Mouse (Mus musculus) forebrain, embryonic 16.5 days (tissue): ENCODE measurements around the gene Itgb2l. TPM values are rescaled to one million over a fixed set of nuclear protein-coding genes. Genes with fewer than 3 reads are reported as not detected.

Experiments used
- ATAC-seq: fragments of 200-750 bp; cut with Nextera tagmentation; 2 replicates; pipeline ENCODE4 v1.8.0; 2017; ENCODE audit warnings: mild to moderate bottlenecking, moderate library complexity
- H3K27ac ChIP-seq: fragments of 300-500 bp; sonication (generic); 2 replicates; pipeline ENCODE4 v1.5.1; 2014; ENCODE audit warnings: low read length, control low read depth
- H3K27me3 ChIP-seq: fragments of 300-500 bp; sonication (generic); replicated peaks from 2 replicates; pipeline ENCODE4 v1.6.1; 2014; ENCODE audit warnings: low read length; ENCODE audit not compliant: control insufficient read depth, insufficient read depth
- H3K36me3 ChIP-seq: fragments of 300-500 bp; sonication (generic); 2 replicates; pipeline ENCODE4 v1.6.1; 2014; ENCODE audit not compliant: control insufficient read depth, insufficient read depth
- H3K4me1 ChIP-seq: fragments of 300-500 bp; sonication (generic); replicated peaks from 2 replicates; pipeline ENCODE4 v1.6.1; 2014; ENCODE audit warnings: low read length; ENCODE audit not compliant: control insufficient read depth, insufficient read depth
- H3K4me2 ChIP-seq: fragments of 300-500 bp; sonication (generic); 2 replicates; pipeline ENCODE4 v1.6.1; 2014; ENCODE audit warnings: mild to moderate bottlenecking, low read length, control low read depth
- H3K4me3 ChIP-seq: fragments of 300-500 bp; sonication (generic); replicated peaks from 2 replicates; pipeline ENCODE4 v1.5.1; 2014; ENCODE audit warnings: mild to moderate bottlenecking, low read length, control low read depth
- H3K9ac ChIP-seq: fragments of 300-500 bp; sonication (generic); replicated peaks from 2 replicates; pipeline ENCODE4 v1.6.1; 2014; ENCODE audit warnings: low read depth, low read length, control low read depth
- H3K9me3 ChIP-seq: fragments of 300-500 bp; sonication (generic); 2 replicates; pipeline ENCODE4 v1.6.1; 2016; ENCODE audit warnings: low read length; ENCODE audit not compliant: control insufficient read depth
- WGBS: fragments of 180-500 bp; shearing (Covaris S2); extraction: QIAGEN DNeasy Blood & Tissue Kit; methylation state at CpG from one replicate; pipeline ENCODE4 v1.1.7; 2014; 5-methylcytosine and 5-hydroxymethylcytosine counted together
- polyA plus RNA-seq: library from polyadenylated mRNA; unstranded; fragments of >200 nt; fragmentation: Nextera tagmentation; extraction: Ambion mirVana; gene quantifications from 2 replicates; pipeline ENCODE4 v1.2.1, GENCODE M21; 2015

Itgb2l gene
- not detected in 2 replicates for polyA plus RNA-seq

- no peaks in the 10 kb centered on the region for H3K27me3 ChIP-seq
- no peaks in the 10 kb centered on the region for H3K36me3 ChIP-seq
- H3K9ac ChIP-seq: no peak within 1 kb of the TSS
- 88% methylated on average over 2 of the region's 2 CpGs for WGBS
- no peak within 1 kb of the TSS for H3K4me3 ChIP-seq
- ATAC-seq: no peak
- H3K27ac ChIP-seq: no peak within 1 kb of the TSS
- no peaks in the 10 kb centered on the region for H3K9me3 ChIP-seq
- no peak within 1 kb of the TSS for H3K4me2 ChIP-seq
- no peaks in the 10 kb centered on the region for H3K4me1 ChIP-seq
Observed at GRCm38 (mm10) chr16:96443468-96443867, at the start of gene Itgb2l. Itgb2l (minus strand) TSS chr16:96443619.

GRCm38 (mm10) chr16:96491530-96491929, 48.1 kb upstream of the Itgb2l start:
- H3K9me3 ChIP-seq: no peaks in the 10 kb centered on the region
- no peak overlapping the region for H3K4me2 ChIP-seq
- H3K27me3 ChIP-seq: no peaks in the 10 kb centered on the region
- ATAC-seq: 0 out of 2 replicates have a peak, but pooled peaks have one; percentile 12
- H3K9ac ChIP-seq: no peak overlapping the region
- no peaks in the 10 kb centered on the region for H3K36me3 ChIP-seq
- H3K4me3 ChIP-seq: no peak overlapping the region
- no peak overlapping the region for H3K27ac ChIP-seq
- WGBS: 57% methylated on average over 3 of the region's 3 CpGs
- H3K4me1 ChIP-seq: no peaks in the 10 kb centered on the region

- Histone ChIP-seq H3K4me3 (no peak overlapping the region), H3K4me2 (no peak overlapping the region), H3K27ac (no peak overlapping the region), H3K36me3 (no peaks in the 10 kb centered on the region), H3K27me3 (no peaks in the 10 kb centered on the region), H3K9ac (no peak overlapping the region), H3K9me3 (no peaks in the 10 kb centered on the region), H3K4me1 (no peaks in the 10 kb centered on the region)
- WGBS: 81% methylated on average over 5 of the region's 5 CpGs
- no peak for ATAC-seq
Observed at GRCm38 (mm10) chr16:96488038-96488437, 44.6 kb upstream of the Itgb2l start.

GRCm38 (mm10) chr16:96487007-96487684, 43.7 kb upstream of the Itgb2l start:
- no peak for ATAC-seq
- H3K9ac ChIP-seq: no peak overlapping the region
- H3K9me3 ChIP-seq: no peaks in the 10 kb centered on the region
- no peaks in the 10 kb centered on the region for H3K4me1 ChIP-seq
- 70% methylated on average over 11 of the region's 11 CpGs for WGBS
- H3K27ac ChIP-seq: no peak overlapping the region
- no peaks in the 10 kb centered on the region for H3K27me3 ChIP-seq
- H3K4me3 ChIP-seq: no peak overlapping the region
- H3K4me2 ChIP-seq: no peak overlapping the region
- no peaks in the 10 kb centered on the region for H3K36me3 ChIP-seq

- ATAC-seq: no peak
- no peak overlapping the region for H3K4me3 ChIP-seq
- H3K4me1 ChIP-seq: no peaks in the 10 kb centered on the region
- no peaks in the 10 kb centered on the region for H3K9me3 ChIP-seq
- no peak overlapping the region for H3K9ac ChIP-seq
- no peaks in the 10 kb centered on the region for H3K36me3 ChIP-seq
- H3K27ac ChIP-seq: no peak overlapping the region
- no peaks in the 10 kb centered on the region for H3K27me3 ChIP-seq
- H3K4me2 ChIP-seq: no peak overlapping the region
- WGBS: 86% methylated on average over 4 of the region's 4 CpGs
Observed at GRCm38 (mm10) chr16:96481791-96482190, 38.4 kb upstream of the Itgb2l start.

- Histone ChIP-seq H3K4me3 (no peak overlapping the region), H3K27ac (no peak overlapping the region), H3K36me3 (no peaks in the 10 kb centered on the region), H3K27me3 (no peaks in the 10 kb centered on the region), H3K4me2 (no peak overlapping the region), H3K4me1 (peaks cover 23% of the 10 kb centered on the region), H3K9me3 (no peaks in the 10 kb centered on the region), H3K9ac (no peak overlapping the region)
- ATAC-seq: peak; percentile 62; the same call in 1 of the 2 replicates
- 42% methylated on average over 3 of the region's 3 CpGs for WGBS
Observed at GRCm38 (mm10) chr16:96474185-96474584, 30.8 kb upstream of the Itgb2l start.

- Histone ChIP-seq H3K9me3 (no peaks in the 10 kb centered on the region), H3K9ac (no peak overlapping the region), H3K4me2 (peak overlapping the region; percentile 24), H3K27me3 (no peaks in the 10 kb centered on the region), H3K36me3 (no peaks in the 10 kb centered on the region), H3K4me1 (peaks cover 30% of the 10 kb centered on the region), H3K27ac (no peak overlapping the region), H3K4me3 (no peak overlapping the region)
- peak; percentile 66 for ATAC-seq
- 33% methylated on average over 7 of the region's 7 CpGs for WGBS
Observed at GRCm38 (mm10) chr16:96472816-96473215, 29.4 kb upstream of the Itgb2l start.

GRCm38 (mm10) chr16:96472361-96472760, 28.9 kb upstream of the Itgb2l start:
- Histone ChIP-seq H3K9ac (no peak overlapping the region), H3K4me2 (peak overlapping the region; percentile 24), H3K27ac (no peak overlapping the region), H3K9me3 (no peaks in the 10 kb centered on the region), H3K4me1 (peaks cover 33% of the 10 kb centered on the region), H3K36me3 (no peaks in the 10 kb centered on the region), H3K27me3 (no peaks in the 10 kb centered on the region), H3K4me3 (no peak overlapping the region)
- 25% methylated on average over 5 of the region's 5 CpGs for WGBS
- ATAC-seq: no peak

- Histone ChIP-seq H3K4me1 (peaks cover 33% of the 10 kb centered on the region), H3K9ac (no peak overlapping the region), H3K9me3 (no peaks in the 10 kb centered on the region), H3K27ac (no peak overlapping the region), H3K4me3 (no peak overlapping the region), H3K27me3 (no peaks in the 10 kb centered on the region), H3K36me3 (no peaks in the 10 kb centered on the region), H3K4me2 (no peak overlapping the region)
- WGBS: 38% methylated on average over 4 of the region's 4 CpGs
- ATAC-seq: no peak
Observed at GRCm38 (mm10) chr16:96469640-96470039, 26.2 kb upstream of the Itgb2l start.
